Mouse (Mus musculus): ENCODE data around the gene Snhg11.

Snhg11 gene

DNA sequence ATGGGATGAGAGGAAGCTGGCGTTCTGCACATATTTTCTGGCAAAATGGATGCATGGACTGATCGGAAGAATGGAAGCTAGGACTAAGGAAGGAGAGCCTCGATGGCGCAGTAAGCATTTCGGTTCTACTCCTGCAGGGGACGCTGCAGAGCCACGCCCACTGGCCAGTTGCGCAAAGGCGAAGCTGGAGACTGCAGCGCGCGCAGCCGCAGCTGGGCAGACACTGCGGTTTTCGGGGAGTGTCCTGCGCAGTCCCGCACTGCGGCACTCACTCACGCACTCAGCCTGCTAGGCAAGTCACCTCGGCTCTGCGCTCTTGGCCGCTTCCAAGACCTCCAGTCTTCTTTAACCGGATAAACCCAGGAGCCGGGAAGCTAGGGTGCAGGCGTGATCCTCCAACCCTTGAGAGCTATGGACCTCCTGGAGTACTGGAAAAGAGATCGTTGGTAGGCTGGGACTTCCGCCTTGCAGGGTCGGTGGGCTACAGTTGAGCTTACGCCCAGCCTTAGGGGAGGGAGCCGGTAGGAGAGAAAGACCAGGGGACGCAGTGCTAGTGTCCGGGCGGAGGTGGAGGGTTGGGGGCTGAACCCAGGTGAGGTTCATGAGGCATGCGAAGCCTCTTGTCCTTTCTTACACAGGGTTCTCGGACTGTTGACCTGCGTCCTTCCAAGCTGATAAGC, at the start of gene Snhg11:
TSS of gene Snhg11 (plus strand) at position 196 of the 680 bp plus-strand sequence.
- DNase-seq (ENCODE audit: inconsistent age in 2 of 2, low spot score in 1 of 2): peak; percentile 53 to 75

DNA sequence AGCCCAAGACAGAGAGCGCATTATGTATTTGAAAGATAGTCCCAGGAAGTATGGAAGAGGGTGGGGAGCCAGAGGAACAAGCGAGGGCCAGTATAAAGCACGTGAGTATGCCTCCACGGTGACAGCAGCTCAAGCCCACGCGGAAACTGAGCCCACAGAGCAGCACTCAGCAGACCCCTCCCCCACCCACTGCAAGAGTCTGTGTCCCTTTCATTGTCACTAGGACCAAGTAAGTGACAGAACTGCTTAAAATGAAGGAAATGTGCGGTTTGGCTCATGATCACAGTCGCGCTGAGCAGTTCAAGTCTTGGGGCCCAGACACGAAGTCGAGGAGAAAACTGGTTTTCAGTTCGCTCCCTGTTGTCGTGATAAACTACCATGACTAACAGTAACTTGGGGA, 41.1 kb upstream of the Snhg11 start:
- DNase-seq (ENCODE audit: inconsistent age in 2 of 2, low spot score in 1 of 2): no peak

DNA sequence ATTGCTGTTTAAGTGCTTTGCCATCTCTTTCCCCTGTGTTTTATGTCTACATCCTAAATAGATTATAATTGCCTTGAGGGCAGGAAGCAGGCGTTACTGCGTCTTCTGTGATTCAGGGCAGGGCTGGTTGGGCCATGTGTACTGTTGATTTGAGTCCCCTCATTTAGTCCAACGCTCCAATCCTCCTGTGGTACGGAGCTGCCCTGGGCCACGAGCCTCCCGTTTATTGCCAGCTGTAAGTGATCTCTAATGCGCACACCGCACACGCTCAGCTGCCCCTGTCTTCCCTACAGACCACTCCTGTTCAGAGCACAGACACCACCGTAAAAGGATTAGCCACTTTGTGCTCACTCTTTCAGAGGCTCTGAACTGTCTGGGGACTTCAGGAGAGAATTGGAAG, 37.7 kb upstream of the Snhg11 start:
- DNase-seq (ENCODE audit: inconsistent age in 2 of 2, low spot score in 1 of 2): no peak

- DNase-seq (ENCODE audit: inconsistent age in 2 of 2, low spot score in 1 of 2): peak; percentile 41 to 77
Observed at GRCm38 (mm10) chr2:158339948-158340564, 35.4 kb upstream of the Snhg11 start.

DNA sequence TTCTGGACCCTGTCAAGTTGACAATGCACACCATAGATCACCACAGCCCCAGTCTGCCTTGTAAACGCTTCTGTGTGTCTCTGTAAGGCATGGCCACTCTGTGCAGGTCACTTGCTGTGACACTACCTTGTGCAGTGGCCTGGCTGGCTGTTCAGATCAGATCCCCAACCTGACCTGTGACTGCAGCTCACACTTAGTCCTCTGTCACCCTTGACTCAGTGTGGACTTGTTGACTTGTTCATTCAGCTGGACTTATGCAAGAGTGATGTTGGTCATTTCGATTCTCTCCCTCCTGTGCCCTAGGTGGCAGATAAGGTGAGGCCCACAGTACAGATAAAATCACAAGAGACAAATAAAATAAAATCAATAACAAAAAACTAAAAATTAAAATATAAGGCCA, 34.1 kb upstream of the Snhg11 start:
- DNase-seq (ENCODE audit: inconsistent age in 2 of 2, low spot score in 1 of 2): no peak

DNA sequence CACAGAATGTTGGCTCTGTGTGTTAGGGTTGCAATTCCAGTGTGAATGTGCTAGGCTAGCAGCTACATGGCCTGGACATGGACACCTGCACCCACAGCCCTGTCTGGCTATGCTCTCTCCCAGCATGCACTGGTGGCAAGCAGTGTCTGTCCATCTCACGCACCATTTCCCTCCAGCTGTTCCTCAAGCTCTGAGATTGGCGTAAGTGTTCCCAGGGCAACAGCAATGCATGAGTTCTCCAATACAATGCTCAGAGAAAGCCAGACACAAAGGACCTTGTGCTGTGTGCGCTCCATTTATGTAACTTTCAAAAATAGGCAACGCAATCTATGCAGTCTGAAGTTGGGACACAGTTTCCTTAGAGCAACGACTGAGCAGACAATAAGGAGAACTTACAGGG, 31.9 kb upstream of the Snhg11 start:
- DNase-seq (ENCODE audit: inconsistent age in 2 of 2, low spot score in 1 of 2): no peak

DNA sequence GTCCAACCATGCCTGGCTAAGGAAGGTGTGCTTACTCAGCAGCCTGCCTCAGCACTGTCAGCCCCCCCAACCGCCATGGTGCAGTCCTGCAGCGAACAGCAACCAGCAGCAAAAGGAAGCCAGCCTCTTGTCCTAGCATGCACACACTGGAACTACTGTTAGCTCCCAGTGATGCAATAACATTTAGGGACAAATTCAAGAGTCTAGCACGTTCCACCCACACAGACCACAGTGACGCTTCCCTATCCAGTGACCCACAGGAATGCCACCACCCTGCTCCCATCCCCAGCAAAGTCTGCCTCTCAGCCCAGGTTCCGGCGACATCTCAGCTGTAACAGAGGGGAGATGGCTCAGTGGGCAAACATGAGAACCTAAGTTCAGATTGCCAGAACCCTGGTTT, 29.0 kb upstream of the Snhg11 start:
- no peak for DNase-seq (ENCODE audit: inconsistent age in 2 of 2, low spot score in 1 of 2)

GRCm38 (mm10) chr2:158347868-158348267, 27.6 kb upstream of the Snhg11 start:
- DNase-seq (ENCODE audit: inconsistent age in 2 of 2, low spot score in 1 of 2): peak; percentile 59 to 86

DNA sequence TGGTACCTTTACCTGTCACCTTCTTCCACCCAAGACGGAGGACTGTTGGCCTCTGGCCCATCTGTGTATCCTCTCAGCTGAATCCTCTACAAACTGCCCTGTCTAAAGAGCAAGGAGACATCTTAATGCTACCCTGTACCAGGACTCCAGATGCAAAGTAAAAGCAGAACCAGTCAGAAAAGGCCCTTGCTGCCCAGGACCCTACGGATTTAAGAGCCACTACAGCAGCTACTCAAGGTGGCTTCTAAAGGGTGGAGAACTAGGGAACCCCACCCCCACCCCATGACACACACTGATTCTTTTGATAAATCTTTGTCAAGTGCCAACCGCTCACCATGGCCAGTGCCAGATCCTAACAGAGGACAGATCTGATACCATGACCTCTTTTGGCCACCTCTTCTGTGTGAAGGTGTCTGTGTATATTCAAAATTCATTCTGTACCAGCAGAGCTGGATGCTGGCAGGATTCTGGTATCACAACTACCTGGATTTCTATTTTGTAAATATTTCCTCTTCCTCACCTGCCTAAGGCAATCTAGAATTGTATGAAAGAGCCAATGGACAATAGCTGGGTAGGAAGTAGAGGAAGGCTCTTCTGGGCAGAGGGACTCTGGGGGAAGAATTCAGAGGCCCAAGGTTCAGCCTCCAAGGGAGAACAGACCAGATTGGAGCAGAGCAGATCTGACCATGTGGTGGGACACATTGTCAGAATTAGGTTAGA, 22.5 kb upstream of the Snhg11 start:
- DNase-seq (ENCODE audit: inconsistent age in 2 of 2, low spot score in 1 of 2): no peak

- DNase-seq (ENCODE audit: inconsistent age in 2 of 2, low spot score in 1 of 2): no peak
Observed at GRCm38 (mm10) chr2:158354348-158355114, 20.9 kb upstream of the Snhg11 start.

DNA sequence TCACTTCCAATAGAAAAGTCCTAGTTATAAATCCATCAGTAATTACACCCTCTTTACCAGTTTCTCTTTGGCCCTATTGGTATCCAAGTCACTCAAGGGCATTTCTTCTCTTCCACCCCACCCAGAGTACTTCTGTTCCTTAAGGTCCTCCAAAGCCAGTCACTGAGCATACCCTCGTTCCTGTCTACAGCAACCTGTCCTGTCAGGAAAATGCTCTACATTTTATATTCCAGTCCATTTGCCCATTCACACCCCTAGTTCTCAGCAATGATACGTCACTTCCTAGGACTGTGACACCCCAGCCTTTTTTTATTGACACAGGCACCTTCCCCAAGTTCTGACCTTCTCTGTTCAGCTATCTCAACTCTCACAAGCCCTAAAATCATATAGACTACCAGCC, 20.2 kb upstream of the Snhg11 start:
- no peak for DNase-seq (ENCODE audit: inconsistent age in 2 of 2, low spot score in 1 of 2)

GRCm38 (mm10) chr2:158356121-158356520, 19.3 kb upstream of the Snhg11 start:
- no peak for DNase-seq (ENCODE audit: inconsistent age in 2 of 2, low spot score in 1 of 2)

- no peak for DNase-seq (ENCODE audit: inconsistent age in 2 of 2, low spot score in 1 of 2)
Observed at GRCm38 (mm10) chr2:158359757-158360620, 15.4 kb upstream of the Snhg11 start.

DNA sequence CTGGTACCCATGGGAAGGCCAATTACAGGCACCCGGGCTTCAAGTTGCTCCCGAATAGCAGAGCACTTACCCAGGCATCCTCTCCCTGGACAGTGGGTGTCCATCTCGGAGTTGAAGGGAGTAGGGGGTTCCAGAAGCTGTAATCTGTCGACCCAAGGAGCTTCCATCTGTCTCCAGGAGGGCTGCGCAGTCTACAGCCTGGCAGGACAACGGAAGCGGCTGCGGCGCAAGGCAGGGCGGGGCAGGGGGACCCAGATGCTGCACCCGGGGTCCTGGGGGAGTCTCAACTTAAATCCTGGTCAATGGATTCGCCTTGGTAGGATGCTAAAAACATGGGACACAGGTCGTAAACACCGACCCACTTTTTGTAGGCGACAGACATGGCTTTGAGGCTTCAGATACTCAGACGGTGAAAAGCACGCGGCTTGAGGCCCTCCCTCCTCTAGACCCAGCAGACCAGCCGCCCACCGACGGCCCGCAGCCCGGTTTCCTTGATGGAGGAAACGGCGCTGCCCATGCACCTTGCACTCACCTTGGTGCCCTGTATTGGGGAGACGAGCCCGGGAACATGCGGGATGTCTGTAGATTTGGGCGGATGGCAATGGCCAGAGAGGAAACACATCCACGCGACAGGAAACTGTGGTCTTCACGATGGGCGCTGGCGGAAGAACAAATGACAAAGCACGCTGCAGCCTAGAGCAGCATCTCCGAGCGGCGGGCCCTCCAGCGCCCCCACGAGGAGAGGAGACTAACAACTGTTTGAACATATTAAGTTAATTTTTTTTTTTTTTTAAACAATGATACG, 14.4 kb upstream of the Snhg11 start:
- peak; percentile 87 to 95 for DNase-seq (ENCODE audit: inconsistent age in 2 of 2, low spot score in 1 of 2)

DNA sequence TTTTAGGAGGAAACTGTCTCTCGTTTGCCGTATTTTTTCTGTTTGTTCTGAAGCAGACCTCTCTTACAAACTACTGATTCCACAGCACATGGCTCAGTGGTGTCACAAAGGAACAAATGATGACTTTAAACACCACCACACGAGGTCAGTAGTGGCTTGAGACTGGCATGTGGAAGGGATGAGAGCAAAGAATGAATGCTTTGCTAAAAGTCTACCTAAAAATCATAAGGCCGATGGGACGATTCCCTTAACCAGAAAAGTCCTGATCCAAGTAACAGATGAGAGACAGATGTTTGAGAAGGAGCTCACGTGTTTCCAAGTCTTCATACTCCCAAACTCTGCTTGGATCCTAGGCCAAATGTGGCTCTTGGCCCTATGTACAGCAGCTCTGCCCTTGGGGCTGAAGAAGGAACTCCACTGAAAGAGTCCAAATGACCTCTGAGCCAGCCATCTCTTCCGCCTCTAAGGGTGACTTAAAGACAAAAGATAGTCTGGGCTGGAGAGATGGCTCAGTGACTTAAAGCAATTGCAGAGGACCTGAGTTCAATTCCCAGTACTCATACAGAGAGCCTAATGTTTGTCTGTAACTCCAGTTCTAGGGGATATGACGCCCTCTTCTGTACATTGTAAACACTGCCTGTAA, 13.6 kb upstream of the Snhg11 start:
- DNase-seq (ENCODE audit: inconsistent age in 2 of 2, low spot score in 1 of 2): no peak

- DNase-seq (ENCODE audit: inconsistent age in 2 of 2, low spot score in 1 of 2): no peak
Observed at GRCm38 (mm10) chr2:158364175-158364574, 11.3 kb upstream of the Snhg11 start.

- no peak for DNase-seq (ENCODE audit: inconsistent age in 2 of 2, low spot score in 1 of 2)
Observed at GRCm38 (mm10) chr2:158365099-158365850, 10.2 kb upstream of the Snhg11 start.

DNA sequence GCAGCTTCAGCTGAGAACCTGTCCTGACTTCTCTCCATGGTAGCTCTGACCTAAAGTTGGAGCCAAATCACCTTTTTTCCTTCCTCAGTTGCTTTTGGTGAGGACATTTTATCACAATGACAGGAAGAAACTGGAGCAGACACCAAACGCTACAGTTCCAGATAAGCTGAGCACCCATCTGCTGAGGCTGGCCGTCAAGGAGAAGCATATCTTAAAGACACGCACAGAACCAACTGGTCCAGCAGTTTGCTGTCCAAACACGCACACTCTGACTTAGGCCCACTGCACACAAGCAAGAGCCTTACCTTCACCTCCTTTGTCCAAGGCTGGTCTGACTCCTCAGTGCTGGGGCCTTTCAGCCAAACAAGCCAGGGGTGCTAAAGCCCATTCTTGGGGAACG, 7.8 kb upstream of the Snhg11 start:
- DNase-seq (ENCODE audit: inconsistent age in 2 of 2, low spot score in 1 of 2): no peak

GRCm38 (mm10) chr2:158368313-158368712, 7.1 kb upstream of the Snhg11 start:
- no peak for DNase-seq (ENCODE audit: inconsistent age in 2 of 2, low spot score in 1 of 2)
